Mouse (Mus musculus) liver, adult 2 months (tissue): ENCODE results near the gene Nup107. TPM values are rescaled to one million over a fixed set of nuclear protein-coding genes. Genes with fewer than 3 reads are reported as not detected.
A peak's percentile ranks its signal among the peaks of the same experiment; 100 is the strongest.

Experiments
- DNase-seq: peaks from one replicate; pipeline ENCODE4 v3.0.0-alpha.2; 2011; ENCODE audit warnings: low read depth, low spot score; ENCODE audit errors: extremely low read depth
- H3K27ac ChIP-seq: fragments of 200-500 bp; replicated peaks from 2 replicates; pipeline ENCODE4 v1.5.1; 2012; ENCODE audit warnings: low read depth, mild to moderate bottlenecking, control low read depth, inconsistent platforms, low read length; ENCODE audit not compliant: insufficient read depth
- H3K27me3 ChIP-seq: fragments of 200-500 bp; 2 replicates; pipeline ENCODE4 v1.6.1; 2012; ENCODE audit warnings: mild to moderate bottlenecking, moderate library complexity, low read length, inconsistent platforms; ENCODE audit not compliant: control insufficient read depth, insufficient read depth
- H3K36me3 ChIP-seq: fragments of 200-500 bp; 2 replicates; pipeline ENCODE4 v1.6.1; 2012; ENCODE audit warnings: low read length, inconsistent platforms; ENCODE audit not compliant: control insufficient read depth, insufficient read depth
- H3K4me1 ChIP-seq: fragments of 200-500 bp; 2 replicates; pipeline ENCODE4 v1.6.1; 2011; ENCODE audit warnings: low read length; ENCODE audit not compliant: control insufficient read depth, insufficient read depth
- H3K4me3 ChIP-seq: fragments of 200-500 bp; 2 replicates; pipeline ENCODE4 v1.5.1; 2011; ENCODE audit warnings: low read depth, mild to moderate bottlenecking, control low read depth, low read length, moderate library complexity; ENCODE audit not compliant: insufficient read depth
- H3K79me2 ChIP-seq: fragments of 200-500 bp; 2 replicates; pipeline ENCODE4 v1.6.1; 2012; ENCODE audit warnings: inconsistent platforms, mild to moderate bottlenecking, low read length, moderate library complexity; ENCODE audit not compliant: control insufficient read depth, insufficient read depth
- H3K9ac ChIP-seq: fragments of 200-500 bp; 2 replicates; pipeline ENCODE4 v1.6.1; 2012; ENCODE audit warnings: low read depth, mild to moderate bottlenecking, control low read depth, inconsistent platforms, low read length
- CTCF ChIP-seq: fragments of 200-500 bp; IDR thresholded peaks from 2 replicates; pipeline ENCODE4 v1.5.1; 2011; ENCODE audit warnings: low read depth, low read length, control low read depth
- POLR2A ChIP-seq: fragments of 200-500 bp; IDR thresholded peaks from 2 replicates; pipeline ENCODE4 v1.6.1; 2011; ENCODE audit warnings: low read length, control low read depth; ENCODE audit not compliant: insufficient read depth; ENCODE audit errors: extremely low read depth
- WGBS: fragments of 180-500 bp; shearing (Covaris S2); methylation state at CpG from one replicate; pipeline ENCODE4 v1.1.7; 2018; 5-methylcytosine and 5-hydroxymethylcytosine counted together
- polyA plus RNA-seq: library from polyadenylated mRNA; depleted of rRNA; stranded (reverse); fragments of >200 nt; gene quantifications from 2 replicates; pipeline ENCODE4 v1.2.3, GENCODE M21; 2012
- total RNA-seq: library from RNA; depleted of rRNA; stranded (reverse); fragments of >200 nt; gene quantifications from 2 replicates; pipeline ENCODE4 v1.2.3, GENCODE M21; 2014

Nup107 gene
- total and polyA plus RNA-seq, 2 experiments, result 1.8 to 4.1 TPM

- Histone ChIP-seq H3K4me3 (no peak overlapping the region), H3K4me1 (peaks cover 16% of the 10 kb centered on the region), H3K36me3 (no peaks in the 10 kb centered on the region), H3K79me2 (peaks cover 60% of the 10 kb centered on the region), H3K27me3 (no peaks in the 10 kb centered on the region), H3K9ac (no peak overlapping the region), H3K27ac (no peak overlapping the region)
- 51% methylated on average over 2 of the region's 2 CpGs for WGBS
- TF ChIP-seq CTCF (no peak), POLR2A (no peak)
- DNase-seq, result no peak
Measured at GRCm38 (mm10) chr10:117836354-117836753, 43.8 kb upstream of the Nup107 start.

- DNase-seq, result no peak
- H3K79me2 ChIP-seq, result peaks cover 58% of the 10 kb centered on the region
- 66% methylated on average over 5 of the region's 5 CpGs for WGBS
- H3K27ac ChIP-seq, result no peak overlapping the region
- no peak overlapping the region for H3K4me3 ChIP-seq
- H3K4me1 ChIP-seq, result peaks cover 18% of the 10 kb centered on the region
- H3K36me3 ChIP-seq, result no peaks in the 10 kb centered on the region
- no peak for TF ChIP-seq CTCF
- TF ChIP-seq POLR2A, result no peak
- no peaks in the 10 kb centered on the region for H3K27me3 ChIP-seq
- no peak overlapping the region for H3K9ac ChIP-seq
Measured at GRCm38 (mm10) chr10:117835453-117835852, 42.9 kb upstream of the Nup107 start.

- 74% methylated on average over 3 of the region's 3 CpGs for WGBS
- Histone ChIP-seq H3K27me3 (no peaks in the 10 kb centered on the region), H3K36me3 (no peaks in the 10 kb centered on the region), H3K4me1 (peaks cover 35% of the 10 kb centered on the region), H3K79me2 (peaks cover 51% of the 10 kb centered on the region), H3K27ac (no peak overlapping the region), H3K4me3 (no peak overlapping the region), H3K9ac (no peak overlapping the region)
- DNase-seq, result no peak
- TF ChIP-seq POLR2A, result no peak
- no peak for TF ChIP-seq CTCF
Measured at GRCm38 (mm10) chr10:117830797-117831196, 38.3 kb upstream of the Nup107 start.

DNA sequence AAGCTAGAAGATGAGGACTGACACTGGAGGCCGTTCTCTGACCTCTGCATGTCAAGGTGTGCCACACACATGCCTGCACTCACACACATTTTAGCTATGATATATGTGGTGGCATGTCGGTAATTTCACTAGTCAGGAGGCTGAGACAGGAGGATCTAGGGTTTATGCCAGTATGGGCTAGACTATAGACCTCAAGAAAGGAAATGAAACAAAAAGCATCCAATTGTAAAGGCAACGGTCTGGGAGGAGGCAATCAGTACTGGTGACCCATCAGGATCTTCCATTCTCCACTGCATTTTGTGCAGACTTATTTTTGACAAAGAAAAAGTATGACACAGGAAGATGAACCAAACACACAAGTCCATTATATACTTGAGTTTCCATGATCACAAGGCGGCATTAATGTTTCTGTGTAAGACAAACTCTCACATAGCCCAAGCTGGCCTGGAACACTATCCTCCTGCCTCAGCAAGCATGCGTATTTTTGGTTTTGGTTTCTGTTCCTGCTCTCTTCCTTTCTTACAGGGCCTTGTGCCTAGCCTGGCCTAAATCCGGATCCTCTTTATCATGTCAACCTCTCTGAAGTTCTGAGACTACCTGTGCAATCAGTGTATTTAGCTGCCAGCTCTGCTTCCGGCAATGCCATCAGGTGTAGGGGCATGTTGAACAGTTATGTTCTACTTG, 37.1 kb upstream of the Nup107 start:
- TF ChIP-seq CTCF, result no peak
- no peak for TF ChIP-seq POLR2A
- DNase-seq, result peak; percentile 41
- Histone ChIP-seq H3K9ac (no peak overlapping the region), H3K79me2 (peaks cover 51% of the 10 kb centered on the region), H3K27me3 (no peaks in the 10 kb centered on the region), H3K27ac (peak overlapping the region; percentile 82), H3K4me3 (no peak overlapping the region), H3K4me1 (peaks cover 38% of the 10 kb centered on the region), H3K36me3 (no peaks in the 10 kb centered on the region)
- 59% methylated on average over 7 of the region's 7 CpGs for WGBS

DNA sequence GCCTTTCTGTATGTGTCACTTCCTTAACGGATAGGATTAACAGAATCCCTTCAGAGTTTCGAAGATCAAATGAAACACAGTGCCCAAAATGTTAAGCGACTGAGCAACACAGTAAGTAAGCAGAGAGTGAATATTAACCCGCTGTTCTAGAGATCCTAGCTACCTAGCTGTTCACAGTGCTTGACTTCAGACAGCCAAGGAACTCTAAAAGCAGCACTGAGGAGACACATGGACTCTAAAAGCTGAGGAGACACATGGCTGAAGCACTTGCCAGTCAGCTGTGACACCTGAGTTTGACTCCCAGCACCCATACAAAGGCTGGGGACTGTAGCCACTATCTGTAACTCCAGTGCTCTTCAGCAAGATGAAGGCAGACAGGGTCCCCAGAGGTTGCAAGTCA, 36.5 kb upstream of the Nup107 start:
- Histone ChIP-seq H3K4me3 (no peak overlapping the region), H3K9ac (peak overlapping the region; percentile 15; the same call in 1 of the 2 replicates), H3K79me2 (peaks cover 47% of the 10 kb centered on the region), H3K36me3 (peaks cover 2% of the 10 kb centered on the region; the same call in 1 of the 2 replicates), H3K4me1 (peaks cover 42% of the 10 kb centered on the region), H3K27me3 (no peaks in the 10 kb centered on the region), H3K27ac (peak overlapping the region; percentile 82)
- no peak for TF ChIP-seq POLR2A
- TF ChIP-seq CTCF, result no peak
- DNase-seq, result no peak
- 2% methylated on average over 4 of the region's 4 CpGs for WGBS

GRCm38 (mm10) chr10:117828536-117828935, 36.0 kb upstream of the Nup107 start:
- H3K79me2 ChIP-seq, result peaks cover 46% of the 10 kb centered on the region
- TF ChIP-seq POLR2A (no peak), CTCF (no peak)
- DNase-seq, result peak; percentile 91
- no peak overlapping the region for H3K9ac ChIP-seq
- no peaks in the 10 kb centered on the region for H3K27me3 ChIP-seq
- H3K4me1 ChIP-seq, result peaks cover 42% of the 10 kb centered on the region
- peaks cover 3% of the 10 kb centered on the region; the same call in 1 of the 2 replicates for H3K36me3 ChIP-seq
- no peak overlapping the region for H3K4me3 ChIP-seq
- WGBS, result 5% methylated on average over 4 of the region's 4 CpGs
- H3K27ac ChIP-seq, result peak overlapping the region; percentile 65
